Mouse (Mus musculus) small intestine, adult 2 months (tissue): ENCODE data around the gene Dnmt3a.

Experiments used
- CTCF ChIP-seq: fragments of 200-500 bp; IDR thresholded peaks from 2 replicates; pipeline ENCODE4 v1.5.1; 2012; ENCODE audit warnings: low read depth, mild to moderate bottlenecking, control low read depth, inconsistent platforms, low read length, moderate library complexity, mixed read lengths; ENCODE audit not compliant: insufficient replicate concordance, insufficient read length; ENCODE audit errors: extremely low read depth
- POLR2A ChIP-seq: fragments of 200-500 bp; IDR thresholded peaks from 2 replicates; pipeline ENCODE4 v1.6.1; 2012; ENCODE audit warnings: low read depth, mild to moderate bottlenecking, control low read depth, inconsistent platforms, low read length, moderate library complexity

- TF ChIP-seq CTCF (no peak), POLR2A (no peak)
Measured at GRCm38 (mm10) chr12:3842843-3843242, 37.0 kb downstream of the Dnmt3a start.
